Mouse (Mus musculus): ENCODE data around the gene Gtf2ird1. TPM values are rescaled to one million over a fixed set of nuclear protein-coding genes. Genes with fewer than 3 reads are reported as not detected.

Gtf2ird1 gene
- total RNA-seq (2014; rRNA removed) = 6.5 and 14.8 TPM in 2 replicates
- polyA plus RNA-seq (2012; rRNA removed) = 14.9 and 15.3 TPM in 2 replicates

DNA sequence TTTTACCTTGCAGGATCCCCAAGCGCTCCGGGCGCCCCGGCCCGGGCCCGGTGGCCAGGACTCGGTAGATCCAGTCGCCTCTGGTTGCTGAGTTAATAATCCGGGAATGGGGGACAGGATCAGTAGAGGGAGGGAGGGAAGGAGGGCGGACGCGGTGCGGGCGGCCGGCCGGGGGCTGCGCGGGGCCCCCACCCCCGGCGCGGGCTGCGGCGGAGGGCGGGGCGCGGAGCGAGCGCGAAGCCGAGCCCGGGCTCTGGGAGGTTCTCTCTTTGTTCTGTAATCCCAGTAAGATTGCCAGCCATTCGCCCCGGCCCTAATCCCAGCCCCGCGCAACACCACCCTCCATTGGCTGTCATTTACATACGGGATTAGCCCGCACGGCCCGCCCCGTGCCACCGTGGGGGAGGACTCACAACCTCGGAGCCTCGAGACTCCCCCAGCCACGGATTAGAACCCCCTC lies at the start of gene Gtf2ird1:
TSS of gene Gtf2ird1 (minus strand) at position 214 of the 460 bp plus-strand sequence.
- H3K27me3 ChIP-seq (ENCODE audit: control insufficient read depth, insufficient read depth, low read length) = no peaks in the 10 kb centered on the region
- peak within 1 kb of the TSS; percentile 86 for H3K9ac ChIP-seq (ENCODE audit: low read depth, low read length)
- no peaks in the 10 kb centered on the region for H3K36me3 ChIP-seq (ENCODE audit: control insufficient read depth, insufficient read depth, low read length)
- peaks cover 4% of the 10 kb centered on the region; the same call in 1 of the 2 replicates for H3K4me1 ChIP-seq (ENCODE audit: control insufficient read depth, insufficient read depth, low read length)
- peak within 1 kb of the TSS; percentile 89 for H3K27ac ChIP-seq (replicated peaks; ENCODE audit: insufficient read depth, low read depth, low read length)
- peaks cover 26% of the 10 kb centered on the region for H3K79me2 ChIP-seq (ENCODE audit: control insufficient read depth, insufficient read depth, low read length)
- TF ChIP-seq CTCF (IDR thresholded peaks at IDR 0.05; ENCODE audit: low read depth, low read length) = no peak
- TF ChIP-seq POLR2A (IDR thresholded peaks at IDR 0.05; ENCODE audit: extremely low read depth, insufficient read depth, low read length) = no peak
- H3K4me3 ChIP-seq (ENCODE audit: insufficient read depth, low read depth, low read length) = peak within 1 kb of the TSS; percentile 79
- under 1% methylated on average over 41 of the region's 44 CpGs for WGBS
- peak; percentile 46 for DNase-seq (ENCODE audit: extremely low read depth, low read depth, low spot score)

DNA sequence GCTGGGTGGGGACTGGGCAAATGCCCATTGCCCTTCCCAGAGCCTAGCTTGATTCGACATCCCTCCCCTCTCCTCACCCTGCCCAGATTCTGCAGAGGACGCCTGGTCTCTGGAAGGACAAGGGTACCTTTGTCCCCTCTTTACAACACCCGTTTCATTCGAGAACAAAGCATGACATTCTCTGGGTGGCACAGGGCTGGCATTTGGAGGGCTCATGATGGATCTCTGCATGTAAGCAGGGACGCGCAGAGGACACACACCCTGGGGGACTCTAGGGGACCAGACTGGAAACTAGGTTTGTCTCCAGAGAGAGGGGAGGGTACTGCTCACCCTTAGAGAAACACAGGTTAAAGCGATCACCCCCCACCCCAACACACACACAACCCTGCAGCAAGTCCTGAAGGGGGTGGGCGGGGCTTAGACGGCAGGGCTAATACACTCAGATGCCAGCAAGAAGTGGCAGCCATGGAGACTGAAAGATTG lies 49.3 kb upstream of the Gtf2ird1 start:
- 90% methylated on average over 9 of the region's 9 CpGs for WGBS
- Histone ChIP-seq H3K27ac (replicated peaks; ENCODE audit: insufficient read depth, low read depth, low read length) (no peak overlapping the region), H3K4me3 (ENCODE audit: insufficient read depth, low read depth, low read length) (no peak overlapping the region), H3K79me2 (ENCODE audit: control insufficient read depth, insufficient read depth, low read length) (no peaks in the 10 kb centered on the region), H3K36me3 (ENCODE audit: control insufficient read depth, insufficient read depth, low read length) (no peaks in the 10 kb centered on the region), H3K27me3 (ENCODE audit: control insufficient read depth, insufficient read depth, low read length) (no peaks in the 10 kb centered on the region), H3K4me1 (ENCODE audit: control insufficient read depth, insufficient read depth, low read length) (peaks cover 1% of the 10 kb centered on the region; the same call in 1 of the 2 replicates), H3K9ac (ENCODE audit: low read depth, low read length) (no peak overlapping the region)
- no peak for DNase-seq (ENCODE audit: extremely low read depth, low read depth, low spot score)
- TF ChIP-seq POLR2A (IDR thresholded peaks at IDR 0.05; ENCODE audit: extremely low read depth, insufficient read depth, low read length) (no peak), CTCF (IDR thresholded peaks at IDR 0.05; ENCODE audit: low read depth, low read length) (no peak)

DNA sequence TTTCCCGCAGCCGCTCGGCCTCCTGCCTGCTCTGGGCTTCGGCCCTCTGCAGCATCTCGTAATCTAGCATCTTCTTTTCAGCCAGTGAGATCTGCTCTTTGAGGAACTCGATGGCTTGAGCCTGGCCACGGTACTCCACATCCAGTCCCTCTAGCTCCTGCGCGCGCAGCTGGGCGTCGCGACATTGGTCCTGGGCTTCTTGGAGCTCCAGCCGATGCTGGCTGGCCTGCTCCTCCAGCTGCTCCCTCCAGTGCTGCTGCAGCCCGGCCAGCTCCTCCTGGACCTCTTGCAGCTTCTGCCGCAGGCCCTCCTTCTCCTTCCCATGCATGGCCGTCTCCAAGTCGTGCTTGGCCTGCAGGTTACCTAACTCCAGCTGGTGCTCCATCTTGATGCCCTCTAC lies 46.1 kb upstream of the Gtf2ird1 start:
- WGBS = 95% methylated on average over 18 of the region's 18 CpGs
- no peak for DNase-seq (ENCODE audit: extremely low read depth, low read depth, low spot score)
- H3K79me2 ChIP-seq (ENCODE audit: control insufficient read depth, insufficient read depth, low read length) = no peaks in the 10 kb centered on the region
- no peaks in the 10 kb centered on the region for H3K27me3 ChIP-seq (ENCODE audit: control insufficient read depth, insufficient read depth, low read length)
- no peak overlapping the region for H3K27ac ChIP-seq (replicated peaks; ENCODE audit: insufficient read depth, low read depth, low read length)
- H3K9ac ChIP-seq (ENCODE audit: low read depth, low read length) = no peak overlapping the region
- no peaks in the 10 kb centered on the region for H3K36me3 ChIP-seq (ENCODE audit: control insufficient read depth, insufficient read depth, low read length)
- no peak overlapping the region for H3K4me3 ChIP-seq (ENCODE audit: insufficient read depth, low read depth, low read length)
- H3K4me1 ChIP-seq (ENCODE audit: control insufficient read depth, insufficient read depth, low read length) = peaks cover 1% of the 10 kb centered on the region; the same call in 1 of the 2 replicates
- TF ChIP-seq POLR2A (IDR thresholded peaks at IDR 0.05; ENCODE audit: extremely low read depth, insufficient read depth, low read length) = no peak
- no peak for TF ChIP-seq CTCF (IDR thresholded peaks at IDR 0.05; ENCODE audit: low read depth, low read length)

DNA sequence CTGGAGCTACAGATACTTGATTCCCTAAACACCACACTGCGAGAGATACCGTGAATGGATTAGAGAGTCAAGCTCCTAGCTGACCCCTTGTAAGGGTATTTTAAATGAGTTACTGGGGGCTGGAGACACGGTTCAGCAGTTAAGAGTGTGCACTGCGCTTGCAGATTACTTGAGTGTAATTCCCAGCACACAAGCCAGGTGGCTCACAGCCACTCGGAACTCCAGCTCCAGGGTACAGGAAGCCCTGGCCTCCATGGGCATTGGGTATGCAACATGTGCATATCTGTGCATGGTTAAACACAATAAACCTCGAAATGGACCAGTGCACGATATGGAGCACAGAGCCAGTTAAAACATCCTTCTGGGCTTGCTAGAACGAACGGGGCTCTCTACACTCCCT lies 44.9 kb upstream of the Gtf2ird1 start:
- Histone ChIP-seq H3K27me3 (ENCODE audit: control insufficient read depth, insufficient read depth, low read length) (no peaks in the 10 kb centered on the region), H3K27ac (replicated peaks; ENCODE audit: insufficient read depth, low read depth, low read length) (no peak overlapping the region), H3K4me1 (ENCODE audit: control insufficient read depth, insufficient read depth, low read length) (no peaks in the 10 kb centered on the region), H3K9ac (ENCODE audit: low read depth, low read length) (no peak overlapping the region), H3K79me2 (ENCODE audit: control insufficient read depth, insufficient read depth, low read length) (no peaks in the 10 kb centered on the region), H3K4me3 (ENCODE audit: insufficient read depth, low read depth, low read length) (no peak overlapping the region), H3K36me3 (ENCODE audit: control insufficient read depth, insufficient read depth, low read length) (no peaks in the 10 kb centered on the region)
- no peak for DNase-seq (ENCODE audit: extremely low read depth, low read depth, low spot score)
- TF ChIP-seq CTCF (IDR thresholded peaks at IDR 0.05; ENCODE audit: low read depth, low read length) (peak; percentile 27; the same call in 1 of the 2 replicates), POLR2A (IDR thresholded peaks at IDR 0.05; ENCODE audit: extremely low read depth, insufficient read depth, low read length) (no peak)
- 84% methylated on average over 9 of the region's 9 CpGs for WGBS

DNA sequence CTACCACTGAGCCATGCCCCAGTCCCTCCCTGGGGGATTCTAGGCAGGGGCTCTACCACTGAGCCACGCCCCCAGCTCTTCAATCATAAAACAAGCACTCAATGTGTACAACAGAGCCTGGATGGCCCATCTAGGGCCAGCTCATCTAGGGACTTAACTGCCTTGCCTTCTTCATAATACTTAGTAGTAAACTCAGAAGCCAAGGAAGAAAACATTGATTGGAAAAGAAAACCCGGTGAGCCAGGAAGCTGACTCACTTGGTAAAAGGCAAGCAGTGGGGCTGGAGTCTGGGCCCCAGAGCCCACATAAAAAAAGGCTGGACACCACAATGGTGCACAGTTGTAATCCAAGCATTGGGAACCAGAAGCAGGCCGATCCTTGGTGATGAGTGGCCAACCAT lies 44.2 kb upstream of the Gtf2ird1 start:
- Histone ChIP-seq H3K27ac (replicated peaks; ENCODE audit: insufficient read depth, low read depth, low read length) (no peak overlapping the region), H3K79me2 (ENCODE audit: control insufficient read depth, insufficient read depth, low read length) (no peaks in the 10 kb centered on the region), H3K27me3 (ENCODE audit: control insufficient read depth, insufficient read depth, low read length) (no peaks in the 10 kb centered on the region), H3K36me3 (ENCODE audit: control insufficient read depth, insufficient read depth, low read length) (no peaks in the 10 kb centered on the region), H3K4me3 (ENCODE audit: insufficient read depth, low read depth, low read length) (no peak overlapping the region), H3K4me1 (ENCODE audit: control insufficient read depth, insufficient read depth, low read length) (no peaks in the 10 kb centered on the region), H3K9ac (ENCODE audit: low read depth, low read length) (no peak overlapping the region)
- 93% methylated on average over 3 of the region's 3 CpGs for WGBS
- TF ChIP-seq CTCF (IDR thresholded peaks at IDR 0.05; ENCODE audit: low read depth, low read length) (no peak), POLR2A (IDR thresholded peaks at IDR 0.05; ENCODE audit: extremely low read depth, insufficient read depth, low read length) (no peak)
- no peak for DNase-seq (ENCODE audit: extremely low read depth, low read depth, low spot score)

DNA sequence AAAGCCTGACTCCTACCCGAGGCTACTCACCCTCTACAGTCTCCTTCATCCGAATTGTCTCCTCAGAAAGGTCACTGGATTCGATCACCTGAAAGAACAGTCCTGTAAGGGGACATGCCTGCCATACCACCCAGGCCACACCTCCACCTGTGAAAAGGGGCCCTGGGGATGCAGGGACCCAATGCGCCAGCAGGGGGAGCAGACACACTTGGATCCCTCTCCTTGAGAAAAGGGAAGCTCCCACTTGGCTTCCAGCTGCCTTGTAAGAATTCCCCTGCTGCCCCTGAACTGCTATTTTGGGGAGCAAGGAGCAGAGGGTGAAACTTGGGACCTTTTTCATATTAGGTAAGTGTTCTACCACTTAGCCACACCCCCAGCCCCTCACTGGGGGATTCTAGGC lies 43.5 kb upstream of the Gtf2ird1 start:
- no peaks in the 10 kb centered on the region for H3K27me3 ChIP-seq (ENCODE audit: control insufficient read depth, insufficient read depth, low read length)
- 77% methylated on average over 4 of the region's 4 CpGs for WGBS
- H3K79me2 ChIP-seq (ENCODE audit: control insufficient read depth, insufficient read depth, low read length) = no peaks in the 10 kb centered on the region
- no peak overlapping the region for H3K27ac ChIP-seq (replicated peaks; ENCODE audit: insufficient read depth, low read depth, low read length)
- no peaks in the 10 kb centered on the region for H3K4me1 ChIP-seq (ENCODE audit: control insufficient read depth, insufficient read depth, low read length)
- H3K4me3 ChIP-seq (ENCODE audit: insufficient read depth, low read depth, low read length) = no peak overlapping the region
- H3K9ac ChIP-seq (ENCODE audit: low read depth, low read length) = no peak overlapping the region
- no peaks in the 10 kb centered on the region for H3K36me3 ChIP-seq (ENCODE audit: control insufficient read depth, insufficient read depth, low read length)
- DNase-seq (ENCODE audit: extremely low read depth, low read depth, low spot score) = no peak
- peak; percentile 77 for TF ChIP-seq CTCF (IDR thresholded peaks at IDR 0.05; ENCODE audit: low read depth, low read length)
- no peak for TF ChIP-seq POLR2A (IDR thresholded peaks at IDR 0.05; ENCODE audit: extremely low read depth, insufficient read depth, low read length)
